Mouse (Mus musculus): ENCODE data around the gene Obsl1. TPM values are rescaled to one million over a fixed set of nuclear protein-coding genes. Genes with fewer than 3 reads are reported as not detected.

Gene Obsl1
- polyA plus RNA-seq, 1 experiment from 2014 or later, result 17.1 TPM

DNA sequence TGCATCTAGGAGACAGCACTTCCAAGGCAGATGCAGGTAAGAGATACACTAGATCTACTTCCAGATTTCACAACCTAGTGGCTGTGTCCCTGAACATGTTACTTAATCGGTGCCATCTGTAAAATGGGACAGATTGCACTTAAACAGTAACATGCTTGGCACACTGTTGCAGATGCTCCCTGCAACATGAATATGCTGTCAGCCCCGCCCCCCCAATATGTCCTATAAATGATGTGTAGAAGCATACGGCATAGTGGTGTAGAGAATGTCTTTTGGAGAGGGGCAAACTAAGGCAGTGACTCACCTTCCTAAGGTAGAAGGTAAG is 28.3 kb downstream of the Obsl1 start:
- Histone ChIP-seq H3K4me2 (replicated peaks; ENCODE audit: low read depth) (peak overlapping the region; percentile 97), H3K4me1 (replicated peaks; ENCODE audit: control insufficient read depth, insufficient read depth, low read length) (no peaks in the 10 kb centered on the region), H3K27ac (ENCODE audit: low read depth, low read length) (no peak overlapping the region), H3K4me3 (ENCODE audit: low read depth, low read length) (peak overlapping the region; percentile 74; the same call in 1 of the 2 replicates), H3K9ac (ENCODE audit: low read depth, low read length) (no peak overlapping the region), H3K36me3 (ENCODE audit: control insufficient read depth, insufficient read depth) (peaks cover 32% of the 10 kb centered on the region; the same call in 1 of the 2 replicates), H3K27me3 (replicated peaks; ENCODE audit: control insufficient read depth, insufficient read depth, low read length) (peaks cover 11% of the 10 kb centered on the region; the same call in 1 of the 2 replicates), H3K9me3 (ENCODE audit: control insufficient read depth) (no peaks in the 10 kb centered on the region)
- TF ChIP-seq CTCF (IDR thresholded peaks at IDR 0.05; ENCODE audit: low read depth), result no peak
- ATAC-seq, result no peak
- WGBS, result 51% methylated on average over 3 of the region's 3 CpGs

DNA sequence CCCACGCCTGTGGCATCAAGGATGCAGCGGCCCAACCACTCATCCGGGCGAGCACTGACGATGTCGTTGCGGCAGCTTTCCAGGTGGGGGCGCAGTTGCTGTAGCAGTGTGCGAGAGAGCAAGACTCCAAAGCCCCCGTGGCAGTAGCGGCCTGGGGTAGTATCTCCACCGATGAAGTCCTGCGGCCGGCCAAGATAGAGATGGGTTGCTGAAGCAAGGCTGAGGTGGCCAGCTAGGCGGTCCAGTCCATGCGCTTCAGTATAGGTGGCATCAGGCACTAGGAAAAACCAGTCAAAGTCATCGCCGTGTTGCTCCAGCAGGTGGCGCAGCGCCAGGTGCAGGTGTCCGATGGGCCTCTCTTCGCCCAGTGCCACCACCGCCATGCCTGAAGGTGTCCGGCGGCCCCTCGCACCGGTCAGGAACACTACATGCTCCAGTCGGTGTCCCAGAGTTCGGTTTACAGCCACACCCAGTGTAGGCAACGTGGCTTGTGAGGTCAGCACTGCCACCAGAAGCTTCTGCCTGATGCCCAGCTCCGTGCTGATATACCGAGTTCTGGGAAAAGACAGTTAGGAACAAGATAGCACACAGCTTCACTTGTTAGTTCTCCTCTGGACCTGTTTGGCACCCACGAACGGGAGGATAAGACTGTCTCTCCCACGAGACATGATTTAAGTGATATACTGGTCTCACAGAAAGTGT is 28.8 kb downstream of the Obsl1 start:
- peak; percentile 14; the same call in 1 of the 2 replicates for ATAC-seq
- Histone ChIP-seq H3K27me3 (replicated peaks; ENCODE audit: control insufficient read depth, insufficient read depth, low read length) (peaks cover 11% of the 10 kb centered on the region; the same call in 1 of the 2 replicates), H3K4me1 (replicated peaks; ENCODE audit: control insufficient read depth, insufficient read depth, low read length) (no peaks in the 10 kb centered on the region), H3K27ac (ENCODE audit: low read depth, low read length) (no peak overlapping the region), H3K9ac (ENCODE audit: low read depth, low read length) (no peak overlapping the region), H3K9me3 (ENCODE audit: control insufficient read depth) (no peaks in the 10 kb centered on the region), H3K4me3 (ENCODE audit: low read depth, low read length) (peak overlapping the region; percentile 20), H3K36me3 (ENCODE audit: control insufficient read depth, insufficient read depth) (peaks cover 32% of the 10 kb centered on the region; the same call in 1 of the 2 replicates), H3K4me2 (replicated peaks; ENCODE audit: low read depth) (peak overlapping the region; percentile 97)
- peak; percentile 93 for TF ChIP-seq CTCF (IDR thresholded peaks at IDR 0.05; ENCODE audit: low read depth)
- WGBS, result 14% methylated on average over 35 of the region's 35 CpGs

DNA sequence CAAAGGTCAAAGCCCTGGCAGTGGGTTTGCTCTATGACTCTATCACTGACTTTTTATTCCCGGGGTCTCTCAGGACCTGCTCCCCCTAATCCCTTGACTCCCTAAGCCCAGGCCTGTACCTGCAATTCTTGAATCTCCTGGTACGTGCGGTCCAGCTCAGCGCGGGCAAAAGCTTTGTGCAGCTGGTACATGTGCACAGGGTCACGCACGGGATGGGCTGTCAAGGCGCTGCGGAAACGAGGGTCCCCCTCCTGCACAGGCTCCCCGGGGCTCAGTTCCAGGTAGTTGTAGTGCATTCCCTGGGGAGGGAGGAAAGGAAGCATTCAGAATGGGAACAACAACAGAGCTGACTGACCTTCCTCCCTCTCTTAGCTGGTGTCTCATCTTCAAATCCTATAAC is 29.8 kb downstream of the Obsl1 start:
- WGBS, result 96% methylated on average over 11 of the region's 11 CpGs
- H3K4me2 ChIP-seq (replicated peaks; ENCODE audit: low read depth), result no peak overlapping the region
- no peak for ATAC-seq

DNA sequence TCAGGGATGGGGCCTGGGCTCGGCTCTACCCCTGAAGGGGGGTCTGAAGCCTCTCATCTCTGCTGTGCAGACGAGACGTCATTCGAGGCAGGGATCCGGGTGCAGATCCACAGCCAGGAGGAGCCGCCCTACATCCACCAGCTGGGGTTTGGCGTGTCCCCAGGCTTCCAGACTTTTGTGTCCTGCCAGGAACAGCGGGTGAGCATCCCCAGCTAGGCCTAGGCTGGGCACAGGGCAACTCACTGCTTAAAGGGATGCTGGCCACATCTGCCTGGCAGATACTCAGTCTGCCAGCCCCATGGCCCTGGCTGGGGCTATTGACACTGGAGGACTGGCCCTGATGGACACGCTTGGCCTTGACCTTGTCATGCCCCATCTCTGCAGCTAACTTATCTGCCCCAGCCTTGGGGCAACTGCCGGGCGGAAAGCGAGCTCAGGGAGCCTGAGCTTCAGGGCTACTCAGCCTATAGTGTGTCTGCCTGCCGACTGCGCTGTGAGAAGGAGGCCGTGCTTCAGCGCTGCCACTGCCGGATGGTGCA is 36.9 kb downstream of the Obsl1 start:
- H3K36me3 ChIP-seq (ENCODE audit: control insufficient read depth, insufficient read depth), result peaks cover 9% of the 10 kb centered on the region; the same call in 1 of the 2 replicates
- H3K9me3 ChIP-seq (ENCODE audit: control insufficient read depth), result no peaks in the 10 kb centered on the region
- no peak overlapping the region for H3K27ac ChIP-seq (ENCODE audit: low read depth, low read length)
- no peak for TF ChIP-seq CTCF (IDR thresholded peaks at IDR 0.05; ENCODE audit: low read depth)
- ATAC-seq, result no peak
- no peak overlapping the region for H3K4me3 ChIP-seq (ENCODE audit: low read depth, low read length)
- H3K4me2 ChIP-seq (replicated peaks; ENCODE audit: low read depth), result no peak overlapping the region
- no peaks in the 10 kb centered on the region; the same call in 1 of the 2 replicates for H3K27me3 ChIP-seq (replicated peaks; ENCODE audit: control insufficient read depth, insufficient read depth, low read length)
- 76% methylated on average over 17 of the region's 17 CpGs for WGBS
- H3K4me1 ChIP-seq (replicated peaks; ENCODE audit: control insufficient read depth, insufficient read depth, low read length), result no peaks in the 10 kb centered on the region
- H3K9ac ChIP-seq (ENCODE audit: low read depth, low read length), result no peak overlapping the region

More for the DNA sequence above, 29.8 kb downstream of the Obsl1 start:
- peaks cover 32% of the 10 kb centered on the region; the same call in 1 of the 2 replicates for H3K36me3 ChIP-seq (ENCODE audit: control insufficient read depth, insufficient read depth)
- H3K4me1 ChIP-seq (replicated peaks; ENCODE audit: control insufficient read depth, insufficient read depth, low read length), result no peaks in the 10 kb centered on the region
- H3K27me3 ChIP-seq (replicated peaks; ENCODE audit: control insufficient read depth, insufficient read depth, low read length), result peaks cover 11% of the 10 kb centered on the region; the same call in 1 of the 2 replicates
- no peak overlapping the region for H3K9ac ChIP-seq (ENCODE audit: low read depth, low read length)
- TF ChIP-seq CTCF (IDR thresholded peaks at IDR 0.05; ENCODE audit: low read depth), result no peak
- no peak overlapping the region for H3K4me3 ChIP-seq (ENCODE audit: low read depth, low read length)
- no peak overlapping the region for H3K27ac ChIP-seq (ENCODE audit: low read depth, low read length)
- H3K9me3 ChIP-seq (ENCODE audit: control insufficient read depth), result no peaks in the 10 kb centered on the region

DNA sequence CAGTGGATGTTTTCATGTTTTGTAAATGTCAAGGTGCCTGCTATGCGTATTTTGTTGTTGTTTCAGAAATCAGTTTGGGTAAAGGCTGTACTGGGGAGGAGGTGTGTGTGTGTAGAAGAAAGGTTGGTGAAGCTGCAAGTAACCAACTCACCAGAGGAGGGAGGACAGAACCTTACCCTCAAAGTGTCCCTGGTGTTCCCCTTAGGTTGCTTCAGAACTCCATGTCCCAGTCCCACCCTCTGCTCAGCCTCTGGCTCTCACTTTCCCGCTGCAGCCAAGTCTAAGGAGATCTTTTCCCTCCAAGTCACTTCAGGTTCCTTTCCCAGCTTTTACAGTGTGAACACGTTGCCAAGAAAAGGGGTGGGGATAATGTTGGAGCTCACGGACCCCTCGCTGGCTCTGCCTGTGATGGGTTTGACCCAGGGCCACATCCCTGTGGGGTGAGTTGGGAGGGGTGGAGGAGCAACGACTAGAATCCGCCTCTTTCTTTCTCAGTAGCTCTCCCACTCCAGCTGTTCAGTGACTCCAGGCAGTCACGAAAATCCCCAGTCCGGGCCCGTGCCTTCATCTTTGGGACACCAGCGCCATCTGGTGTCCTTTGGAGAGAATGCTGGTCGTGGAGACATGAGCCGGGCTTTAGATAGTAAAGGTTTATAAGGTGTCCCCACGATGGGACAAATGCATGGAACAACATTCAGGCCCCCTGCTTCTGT is 38.9 kb downstream of the Obsl1 start:
- no peaks in the 10 kb centered on the region for H3K4me1 ChIP-seq (replicated peaks; ENCODE audit: control insufficient read depth, insufficient read depth, low read length)
- no peak overlapping the region for H3K4me2 ChIP-seq (replicated peaks; ENCODE audit: low read depth)
- ATAC-seq, result peak; percentile 58
- H3K9me3 ChIP-seq (ENCODE audit: control insufficient read depth), result no peaks in the 10 kb centered on the region
- WGBS, result 7% methylated on average over 14 of the region's 14 CpGs
- H3K27me3 ChIP-seq (replicated peaks; ENCODE audit: control insufficient read depth, insufficient read depth, low read length), result no peaks in the 10 kb centered on the region; the same call in 1 of the 2 replicates
- no peak overlapping the region for H3K27ac ChIP-seq (ENCODE audit: low read depth, low read length)
- H3K4me3 ChIP-seq (ENCODE audit: low read depth, low read length), result no peak overlapping the region
- no peak overlapping the region for H3K9ac ChIP-seq (ENCODE audit: low read depth, low read length)
- H3K36me3 ChIP-seq (ENCODE audit: control insufficient read depth, insufficient read depth), result no peaks in the 10 kb centered on the region
- peak; percentile 93 for TF ChIP-seq CTCF (IDR thresholded peaks at IDR 0.05; ENCODE audit: low read depth)

DNA sequence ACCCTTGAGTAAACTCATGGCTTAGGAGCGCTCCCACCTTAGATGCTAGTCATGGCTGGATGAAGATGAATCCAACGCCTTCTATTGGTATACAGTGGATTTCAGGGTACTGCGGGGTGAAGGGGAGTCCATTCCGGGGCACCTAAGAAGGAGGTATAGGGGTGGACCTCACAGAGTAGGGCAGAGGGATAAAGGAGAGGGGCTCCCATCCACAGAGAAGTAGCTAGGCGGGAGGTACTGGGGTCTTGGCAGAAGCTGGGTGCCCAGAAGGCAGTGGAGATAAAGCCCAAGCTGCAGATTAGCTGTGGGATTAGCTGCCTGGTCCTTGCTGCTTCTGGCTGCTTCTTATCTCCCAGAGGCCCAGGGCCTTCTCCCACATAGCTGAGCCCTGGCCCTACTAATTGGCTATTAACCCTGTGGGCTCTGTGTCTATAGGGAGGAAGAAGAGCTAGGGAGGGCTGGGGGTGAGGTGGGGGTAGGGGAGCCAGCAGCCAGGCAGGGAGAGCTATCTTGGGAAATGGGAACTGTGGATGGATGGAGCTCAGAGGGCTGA is 42.5 kb downstream of the Obsl1 start:
- no peak for ATAC-seq
- Histone ChIP-seq H3K4me3 (ENCODE audit: low read depth, low read length) (no peak overlapping the region), H3K9ac (ENCODE audit: low read depth, low read length) (no peak overlapping the region), H3K4me2 (replicated peaks; ENCODE audit: low read depth) (no peak overlapping the region), H3K27me3 (replicated peaks; ENCODE audit: control insufficient read depth, insufficient read depth, low read length) (peaks cover 5% of the 10 kb centered on the region; the same call in 1 of the 2 replicates), H3K27ac (ENCODE audit: low read depth, low read length) (no peak overlapping the region), H3K36me3 (ENCODE audit: control insufficient read depth, insufficient read depth) (no peaks in the 10 kb centered on the region), H3K4me1 (replicated peaks; ENCODE audit: control insufficient read depth, insufficient read depth, low read length) (no peaks in the 10 kb centered on the region), H3K9me3 (ENCODE audit: control insufficient read depth) (no peaks in the 10 kb centered on the region)
- TF ChIP-seq CTCF (IDR thresholded peaks at IDR 0.05; ENCODE audit: low read depth), result no peak
- 73% methylated on average over 5 of the region's 5 CpGs for WGBS

Measured in intestine, postnatal 0 days (tissue).